Mouse (Mus musculus) erythroblast, embryonic 14.5 days (primary cell): ENCODE measurements at regions not wholly inside any gene's neighbourhood (a gene's known extent, or its start where the extent isn't known, plus 50 kb on each side); places are given as distances from the start of the nearest gene placed in this dataset.
"Not testable (repeated sequence)": the region's sequence is repeated elsewhere in the genome, so short reads cannot be mapped to it uniquely, and the experiment has no call there.

ENCODE experiments used
- GATA1 ChIP-seq: IDR thresholded peaks from 2 replicates; pipeline ENCODE4 v1.6.1; 2012; ENCODE audit warnings: low read length, inconsistent platforms, mixed read lengths
- TAL1 ChIP-seq: IDR thresholded peaks from 3 replicates; pipeline ENCODE4 v1.6.1; 2012; ENCODE audit warnings: low read length, inconsistent platforms, mixed read lengths

DNA sequence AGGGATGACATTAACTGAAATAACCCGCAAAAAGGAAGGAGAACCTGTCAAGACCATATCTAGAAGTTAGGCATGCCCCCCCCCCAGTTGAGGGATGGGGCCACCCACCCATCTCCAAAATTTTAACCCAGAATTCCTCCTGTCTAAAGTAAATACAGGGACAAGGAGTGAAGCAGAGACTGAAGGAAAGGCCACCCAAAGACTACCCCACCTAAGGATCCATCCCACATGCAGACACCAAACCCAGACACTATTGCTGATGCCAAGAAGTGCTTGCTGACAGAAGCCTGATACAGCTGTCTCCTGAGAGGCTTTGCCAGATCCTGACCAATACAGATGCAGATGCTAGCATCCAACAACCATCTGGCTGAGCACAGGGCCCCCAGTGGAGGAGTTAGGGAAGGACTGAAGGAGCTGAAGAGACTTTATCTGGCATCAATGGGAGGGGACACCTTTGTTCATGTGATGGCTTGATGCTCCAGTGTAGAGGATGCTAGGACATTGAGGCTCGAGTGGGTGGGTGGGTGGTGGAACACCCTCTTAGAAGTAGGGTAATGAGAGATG is 379.2 kb upstream of the Ercc4 start:
- not testable (repeated sequence) for TF ChIP-seq GATA1, TAL1
